Mouse (Mus musculus) CH12.LX (cell line): Measurements from ENCODE around the gene Krtap24-1. TPM values are rescaled to one million over a fixed set of nuclear protein-coding genes. Genes with fewer than 3 reads are reported as not detected.

ENCODE experiments used
- DNase-seq: peaks from one replicate; pipeline ENCODE4 v3.0.0-alpha.2; 2013; ENCODE audit errors: extremely low read depth
- H3K27ac ChIP-seq: 2 replicates; pipeline ENCODE4 v1.5.1; 2012; ENCODE audit warnings: low read depth, mild to moderate bottlenecking, control low read depth, moderate library complexity; ENCODE audit not compliant: insufficient read depth
- H3K27me3 ChIP-seq: replicated peaks from 2 replicates; pipeline ENCODE3; 2012; ENCODE audit warnings: inconsistent platforms
- H3K36me3 ChIP-seq, 2 experiments: replicated peaks in 1 of 2; 2 replicates each; pipeline versions ENCODE3 to v1.6.1; 2012; ENCODE audit warnings: inconsistent platforms in 1 of 2, low read length in 1 of 2, mild to moderate bottlenecking in 1 of 2, mixed read lengths in 1 of 2, moderate library complexity in 1 of 2; ENCODE audit not compliant: control insufficient read depth in 1 of 2, insufficient read depth in 1 of 2
- H3K4me1 ChIP-seq, 2 experiments: 2 replicates each; pipeline ENCODE4 v1.6.1; 2012; ENCODE audit warnings: inconsistent platforms in 1 of 2, moderate library complexity in 1 of 2; ENCODE audit not compliant: insufficient read depth in 2 of 2, control insufficient read depth in 1 of 2
- H3K4me2 ChIP-seq: 2 replicates; pipeline ENCODE4 v1.6.1; 2012; ENCODE audit warnings: low read depth, mild to moderate bottlenecking, control low read depth; ENCODE audit not compliant: poor library complexity, insufficient read depth, severe bottlenecking
- H3K4me3 ChIP-seq, 3 experiments: fragments of 150-350 bp in 1 of 3; sonication (generic) in 1 of 3; replicated peaks in 1 of 3; 2 replicates each; pipeline versions ENCODE3 to v1.5.1; 2011 to 2012; ENCODE audit warnings: low read depth in 2 of 3, low read length in 2 of 3, mild to moderate bottlenecking in 2 of 3, moderate library complexity in 2 of 3, control low read depth in 1 of 3, improper control_type of control experiment in 1 of 3, inconsistent platforms in 1 of 3, mixed read lengths in 1 of 3; ENCODE audit not compliant: poor library complexity in 1 of 3
- H3K79me2 ChIP-seq: replicated peaks from 2 replicates; pipeline ENCODE4 v1.6.1; 2012; ENCODE audit warnings: mild to moderate bottlenecking, moderate library complexity; ENCODE audit not compliant: control insufficient read depth, poor library complexity, insufficient read depth, severe bottlenecking; ENCODE audit errors: extremely low read depth
- H3K9ac ChIP-seq: 2 replicates; pipeline ENCODE4 v1.6.1; 2012; ENCODE audit warnings: low read depth, mild to moderate bottlenecking, control low read depth, moderate library complexity; ENCODE audit not compliant: insufficient read depth
- H3K9me3 ChIP-seq: replicated peaks from 2 replicates; pipeline ENCODE3; 2012; ENCODE audit warnings: low read length, inconsistent platforms, mixed read lengths
- BHLHE40 ChIP-seq: IDR thresholded peaks from 2 replicates; pipeline ENCODE4 v1.6.1; 2011; ENCODE audit warnings: mild to moderate bottlenecking, low read depth, low read length, improper control_type of control experiment
- CHD1 ChIP-seq: IDR thresholded peaks from 2 replicates; pipeline ENCODE4 v1.6.1; 2012; ENCODE audit warnings: low read depth, low read length, improper control_type of control experiment, inconsistent platforms
- E2F4 ChIP-seq: IDR thresholded peaks from 2 replicates; pipeline ENCODE4 v1.6.1; 2011; ENCODE audit warnings: low read depth, low read length, improper control_type of control experiment; ENCODE audit not compliant: insufficient replicate concordance
- EP300 ChIP-seq: IDR thresholded peaks from 2 replicates; pipeline ENCODE4 v1.6.1; 2011; ENCODE audit warnings: low read length, improper control_type of control experiment
- GABPA ChIP-seq: IDR thresholded peaks from 2 replicates; pipeline ENCODE4 v1.6.1; 2012; ENCODE audit warnings: low read depth, low read length, improper control_type of control experiment, inconsistent platforms; ENCODE audit not compliant: insufficient replicate concordance
- HCFC1 ChIP-seq: IDR thresholded peaks from 2 replicates; pipeline ENCODE4 v1.6.1; 2012; ENCODE audit warnings: low read depth, mild to moderate bottlenecking, inconsistent platforms, low read length, improper control_type of control experiment
- IRF4 ChIP-seq: IDR thresholded peaks from 2 replicates; pipeline ENCODE4 v1.6.1; 2014; ENCODE audit warnings: low read depth, mild to moderate bottlenecking, inconsistent platforms, low read length, improper control_type of control experiment
- MAFK ChIP-seq: IDR thresholded peaks from 2 replicates; pipeline ENCODE4 v1.6.1; 2011; ENCODE audit warnings: low read length, improper control_type of control experiment; ENCODE audit not compliant: insufficient replicate concordance
- MAX ChIP-seq: IDR thresholded peaks from 2 replicates; pipeline ENCODE4 v1.6.1; 2011; ENCODE audit warnings: low read length, improper control_type of control experiment
- MXI1 ChIP-seq: IDR thresholded peaks from 2 replicates; pipeline ENCODE4 v1.6.1; 2011; ENCODE audit warnings: mild to moderate bottlenecking, low read depth, low read length, improper control_type of control experiment
- MYC ChIP-seq: IDR thresholded peaks from 2 replicates; pipeline ENCODE4 v1.6.1; 2011; ENCODE audit warnings: low read depth, mild to moderate bottlenecking, improper control_type of control experiment, low read length
- NRF1 ChIP-seq: IDR thresholded peaks from 2 replicates; pipeline ENCODE4 v1.6.1; 2014; ENCODE audit warnings: low read depth, mild to moderate bottlenecking, inconsistent platforms, low read length, improper control_type of control experiment, moderate library complexity
- PAX5 ChIP-seq: IDR thresholded peaks from 2 replicates; pipeline ENCODE4 v1.6.1; 2012; ENCODE audit warnings: low read length, inconsistent platforms, mixed read lengths
- POLR2A ChIP-seq: IDR thresholded peaks from 2 replicates; pipeline ENCODE4 v1.6.1; 2011; ENCODE audit warnings: low read depth, mild to moderate bottlenecking, improper control_type of control experiment, low read length
- RAD21 ChIP-seq: IDR thresholded peaks from 2 replicates; pipeline ENCODE4 v1.6.1; 2011; ENCODE audit warnings: low read depth, mild to moderate bottlenecking, low read length, improper control_type of control experiment, moderate library complexity
- RCOR1 ChIP-seq: conservative IDR thresholded peaks from 2 replicates; pipeline ENCODE4 v1.6.1; 2012; ENCODE audit warnings: low read depth, mild to moderate bottlenecking, inconsistent platforms, low read length, improper control_type of control experiment
- SMC3 ChIP-seq: IDR thresholded peaks from 2 replicates; pipeline ENCODE4 v1.6.1; 2011; ENCODE audit warnings: low read depth, low read length, improper control_type of control experiment
- UBTF ChIP-seq: IDR thresholded peaks from 2 replicates; pipeline ENCODE4 v1.6.1; 2012; ENCODE audit warnings: low read depth, mild to moderate bottlenecking, inconsistent platforms, low read length, improper control_type of control experiment, moderate library complexity
- USF1 ChIP-seq: IDR thresholded peaks from 2 replicates; pipeline ENCODE4 v1.6.1; 2014; ENCODE audit warnings: low read depth, mild to moderate bottlenecking, inconsistent platforms, low read length, improper control_type of control experiment
- ZC3H11A ChIP-seq: IDR thresholded peaks from 2 replicates; pipeline ENCODE4 v1.6.1; 2012; ENCODE audit warnings: low read depth, mild to moderate bottlenecking, inconsistent platforms, low read length, improper control_type of control experiment
- ZNF384 ChIP-seq: IDR thresholded peaks from 2 replicates; pipeline ENCODE4 v1.6.1; 2012; ENCODE audit warnings: low read depth, low read length, improper control_type of control experiment, inconsistent platforms
- dilution Hi-C: fragments of 300-500 bp; cut with MboI; formaldehyde crosslinking; loops from 2 replicates; pipeline ENCODE4 v1.14.3; 2020; ENCODE audit warnings: low sequenced_read_pairs; ENCODE audit not compliant: extremely low pct_unique_long_range_greater_than_20kb, extremely low pct_ligation_motif_present
- in situ Hi-C: fragments of 300-500 bp; cut with MboI; formaldehyde crosslinking; loops from 3 replicates; pipeline ENCODE4 v1.14.3; 2019; ENCODE audit warnings: low sequenced_read_pairs, low pct_ligation_motif_present, low pct_unique_long_range_greater_than_20kb, mixed read lengths
- polyA plus RNA-seq: library from polyadenylated mRNA; unstranded; fragments of >175 nt; gene quantifications from 2 replicates; pipeline ENCODE4 v1.2.1, GENCODE M21; 2012; ENCODE audit warnings: low read depth; ENCODE audit not compliant: insufficient read length
- total RNA-seq, 2 experiments: library from RNA; depleted of rRNA; stranded (reverse); fragments of 300-350 nt in 1 of 2; fragments of >200 nt in 1 of 2; gene quantifications; 2 replicates each; pipeline ENCODE4 v1.2.3; 2012 to 2014

Krtap24-1 gene
- total and polyA plus RNA-seq, 3 experiments = not detected

DNA sequence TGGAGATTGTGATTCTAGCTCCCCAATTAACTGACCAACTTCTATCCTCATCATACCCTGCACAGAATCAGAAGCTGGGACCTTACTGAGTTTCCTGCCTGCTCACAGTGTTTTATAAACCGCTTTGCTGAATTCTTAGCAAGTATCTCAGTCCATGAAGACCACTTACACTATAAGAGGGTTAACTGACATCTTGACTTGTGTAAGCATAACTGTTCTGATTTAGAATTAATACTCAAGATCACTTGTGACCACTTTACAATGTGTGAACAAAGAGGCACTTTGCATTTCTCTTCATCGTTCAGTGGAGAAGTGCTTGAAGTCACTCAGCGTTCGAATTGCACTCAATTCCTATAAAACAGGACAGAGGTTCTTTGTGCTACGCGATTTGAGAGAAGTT is 7.5 kb downstream of the Krtap24-1 start:
- dilution Hi-C loops = no loop called here
- Histone ChIP-seq H3K27me3 (no peaks in the 10 kb centered on the region), H3K9ac (no peak overlapping the region), H3K4me2 (no peak overlapping the region), H3K4me3 (no peak overlapping the region), H3K36me3 (no peaks in the 10 kb centered on the region), H3K79me2 (no peaks in the 10 kb centered on the region), H3K27ac (no peak overlapping the region), H3K9me3 (peaks cover 61% of the 10 kb centered on the region), H3K4me1 (no peaks in the 10 kb centered on the region)
- in situ Hi-C loops = no loop called here
- no peak for DNase-seq
- TF ChIP-seq PAX5 (no peak), POLR2A (no peak), MAFK (no peak), HCFC1 (no peak), RCOR1 (no peak), CHD1 (no peak), RAD21 (no peak), SMC3 (no peak)

GRCm38 (mm10) chr16:88602464-88602863 is 9.6 kb downstream of the Krtap24-1 start:
- Histone ChIP-seq H3K4me3 (no peak overlapping the region), H3K9me3 (peaks cover 54% of the 10 kb centered on the region), H3K4me1 (no peaks in the 10 kb centered on the region), H3K27ac (no peak overlapping the region), H3K4me2 (no peak overlapping the region), H3K9ac (no peak overlapping the region), H3K36me3 (no peaks in the 10 kb centered on the region), H3K27me3 (no peaks in the 10 kb centered on the region), H3K79me2 (no peaks in the 10 kb centered on the region)
- TF ChIP-seq MYC (no peak), HCFC1 (no peak), ZNF384 (no peak), E2F4 (no peak), UBTF (no peak), SMC3 (no peak), BHLHE40 (no peak), MAFK (no peak), ZC3H11A (no peak), PAX5 (no peak), USF1 (no peak), MAX (no peak), NRF1 (no peak), POLR2A (no peak), EP300 (no peak), GABPA (no peak), MXI1 (no peak), IRF4 (no peak)
- DNase-seq = no peak
- in situ Hi-C loops (no loop called here), dilution Hi-C loops (no loop called here)
